Mouse (Mus musculus): ENCODE results near the gene Phf7. TPM values are rescaled to one million over a fixed set of nuclear protein-coding genes. Genes with fewer than 3 reads are reported as not detected.

Phf7 gene
- total and polyA plus RNA-seq, 2 experiments from 2014 or later = 8.6 to 12.2 TPM

- no peak for TF ChIP-seq CTCF (IDR thresholded peaks at IDR 0.05; ENCODE audit: low read depth)
- Histone ChIP-seq H3K4me3 (ENCODE audit: low read depth, low read length) (no peak overlapping the region), H3K9ac (no peak overlapping the region), H3K9me3 (ENCODE audit: low read length) (no peaks in the 10 kb centered on the region), H3K27ac (ENCODE audit: low read depth, low read length) (no peak overlapping the region), H3K4me1 (ENCODE audit: insufficient read depth) (peaks cover 4% of the 10 kb centered on the region; the same call in 1 of the 2 replicates), H3K4me2 (ENCODE audit: low read depth) (no peak overlapping the region), H3K36me3 (ENCODE audit: insufficient read depth) (no peaks in the 10 kb centered on the region), H3K27me3 (ENCODE audit: insufficient read depth, low read length) (no peaks in the 10 kb centered on the region)
- DNase-seq (no peak), ATAC-seq (no peak)
- WGBS = 85% methylated on average over 13 of the region's 13 CpGs
Measured at GRCm38 (mm10) chr14:31232404-31233069, 18.6 kb downstream of the Phf7 start.

GRCm38 (mm10) chr14:31230442-31230841, 20.7 kb downstream of the Phf7 start:
- TF ChIP-seq CTCF (IDR thresholded peaks at IDR 0.05; ENCODE audit: low read depth) = no peak
- WGBS = 68% methylated on average over 8 of the region's 8 CpGs
- Histone ChIP-seq H3K4me2 (ENCODE audit: low read depth) (no peak overlapping the region), H3K27ac (ENCODE audit: low read depth, low read length) (no peak overlapping the region), H3K4me3 (ENCODE audit: low read depth, low read length) (no peak overlapping the region), H3K27me3 (ENCODE audit: insufficient read depth, low read length) (no peaks in the 10 kb centered on the region), H3K9me3 (ENCODE audit: low read length) (no peaks in the 10 kb centered on the region), H3K36me3 (ENCODE audit: insufficient read depth) (no peaks in the 10 kb centered on the region), H3K9ac (no peak overlapping the region), H3K4me1 (ENCODE audit: insufficient read depth) (peaks cover 4% of the 10 kb centered on the region; the same call in 1 of the 2 replicates)
- ATAC-seq = no peak
- DNase-seq = no peak

GRCm38 (mm10) chr14:31228234-31228633, 22.9 kb downstream of the Phf7 start:
- DNase-seq = no peak
- Histone ChIP-seq H3K27me3 (ENCODE audit: insufficient read depth, low read length) (no peaks in the 10 kb centered on the region), H3K36me3 (ENCODE audit: insufficient read depth) (no peaks in the 10 kb centered on the region), H3K27ac (ENCODE audit: low read depth, low read length) (no peak overlapping the region), H3K9me3 (ENCODE audit: low read length) (no peaks in the 10 kb centered on the region), H3K4me3 (ENCODE audit: low read depth, low read length) (no peak overlapping the region), H3K9ac (no peak overlapping the region), H3K4me1 (ENCODE audit: insufficient read depth) (no peaks in the 10 kb centered on the region), H3K4me2 (ENCODE audit: low read depth) (no peak overlapping the region)
- WGBS = 85% methylated on average over 6 of the region's 6 CpGs
- no peak for TF ChIP-seq CTCF (IDR thresholded peaks at IDR 0.05; ENCODE audit: low read depth)
- no peak for ATAC-seq

GRCm38 (mm10) chr14:31226978-31227377, 24.1 kb downstream of the Phf7 start:
- Histone ChIP-seq H3K36me3 (ENCODE audit: insufficient read depth) (no peaks in the 10 kb centered on the region), H3K9ac (no peak overlapping the region), H3K27me3 (ENCODE audit: insufficient read depth, low read length) (no peaks in the 10 kb centered on the region), H3K4me3 (ENCODE audit: low read depth, low read length) (no peak overlapping the region), H3K9me3 (ENCODE audit: low read length) (no peaks in the 10 kb centered on the region), H3K4me1 (ENCODE audit: insufficient read depth) (no peaks in the 10 kb centered on the region), H3K27ac (ENCODE audit: low read depth, low read length) (no peak overlapping the region), H3K4me2 (ENCODE audit: low read depth) (no peak overlapping the region)
- DNase-seq (peak; percentile 58), ATAC-seq (peak; percentile 79)
- WGBS = 33% methylated on average over 4 of the region's 4 CpGs
- TF ChIP-seq CTCF (IDR thresholded peaks at IDR 0.05; ENCODE audit: low read depth) = no peak

GRCm38 (mm10) chr14:31217666-31218065, 33.5 kb downstream of the Phf7 start, which contains the start of gene Sema3g:
Gene Sema3g, plus strand, starts transcription at chr14:31217860.
- H3K9me3 ChIP-seq (ENCODE audit: low read length) = no peaks in the 10 kb centered on the region
- H3K27me3 ChIP-seq (ENCODE audit: insufficient read depth, low read length) = no peaks in the 10 kb centered on the region
- H3K4me2 ChIP-seq (ENCODE audit: low read depth) = no peak within 1 kb of the TSS
- peak; percentile 58 for ATAC-seq
- no peak for DNase-seq
- H3K27ac ChIP-seq (ENCODE audit: low read depth, low read length) = no peak within 1 kb of the TSS
- no peaks in the 10 kb centered on the region for H3K36me3 ChIP-seq (ENCODE audit: insufficient read depth)
- no peak within 1 kb of the TSS for H3K4me3 ChIP-seq (ENCODE audit: low read depth, low read length)
- TF ChIP-seq CTCF (IDR thresholded peaks at IDR 0.05; ENCODE audit: low read depth) = peak; percentile 62
- no peaks in the 10 kb centered on the region for H3K4me1 ChIP-seq (ENCODE audit: insufficient read depth)
- 18% methylated on average over 11 of the region's 11 CpGs for WGBS
- no peak within 1 kb of the TSS for H3K9ac ChIP-seq

- Histone ChIP-seq H3K4me3 (ENCODE audit: low read depth, low read length) (no peak within 1 kb of the TSS), H3K27me3 (ENCODE audit: insufficient read depth, low read length) (no peaks in the 10 kb centered on the region), H3K27ac (ENCODE audit: low read depth, low read length) (no peak within 1 kb of the TSS), H3K9ac (no peak within 1 kb of the TSS), H3K4me1 (ENCODE audit: insufficient read depth) (no peaks in the 10 kb centered on the region), H3K9me3 (ENCODE audit: low read length) (no peaks in the 10 kb centered on the region), H3K36me3 (ENCODE audit: insufficient read depth) (no peaks in the 10 kb centered on the region), H3K4me2 (ENCODE audit: low read depth) (no peak within 1 kb of the TSS)
- no peak for DNase-seq
- 63% methylated on average over 2 of the region's 2 CpGs for WGBS
- ATAC-seq = no peak
- TF ChIP-seq CTCF (IDR thresholded peaks at IDR 0.05; ENCODE audit: low read depth) = no peak
Measured at GRCm38 (mm10) chr14:31216846-31217245, 34.3 kb downstream of the Phf7 start, which contains the start of gene Nisch. Gene Nisch, minus strand, starts transcription at chr14:31216946.

- H3K9me3 ChIP-seq (ENCODE audit: low read length) = no peaks in the 10 kb centered on the region
- no peak overlapping the region for H3K4me2 ChIP-seq (ENCODE audit: low read depth)
- no peaks in the 10 kb centered on the region for H3K4me1 ChIP-seq (ENCODE audit: insufficient read depth)
- no peaks in the 10 kb centered on the region for H3K27me3 ChIP-seq (ENCODE audit: insufficient read depth, low read length)
- peak; percentile 84 for ATAC-seq
- H3K4me3 ChIP-seq (ENCODE audit: low read depth, low read length) = no peak overlapping the region
- whole genome bisulfite sequencing = 33% methylated on average over 15 of the region's 15 CpGs
- peak; percentile 73 for DNase-seq
- no peak overlapping the region for H3K27ac ChIP-seq (ENCODE audit: low read depth, low read length)
- H3K9ac ChIP-seq = no peak overlapping the region
- peak; percentile 94 for TF ChIP-seq CTCF (IDR thresholded peaks at IDR 0.05; ENCODE audit: low read depth)
- no peaks in the 10 kb centered on the region for H3K36me3 ChIP-seq (ENCODE audit: insufficient read depth)
Measured at GRCm38 (mm10) chr14:31215157-31216002, 35.7 kb downstream of the Phf7 start.
